In genomic region chr16:32099638-32100150, GRCm38 (mm10) we compare ENCODE assay signal across 8 mouse cellular contexts. TPM values are rescaled to one million over a fixed set of nuclear protein-coding genes. Genes with fewer than 3 reads are reported as not detected.
DNase-seq lines count a peak whose midpoint lies in the region; ATAC-seq lines count a peak whose summit lies in the region.

Pigx (minus strand) TSS chr16:32099740.
Cep19 (plus strand) TSS chr16:32099800.

- DNase-seq in CD4-positive helper T cell, adult 2 months (ENCODE audit: low read depth, low spot score): peak; percentile 89
- DNase-seq in brain, embryonic 18.5 days (ENCODE audit: low read depth, low spot score): peak; percentile 74
- DNase-seq in kidney, postnatal 14 days: peak; percentile 96
- DNase-seq in liver, embryonic 13.5 days: peak; percentile 87
- DNase-seq in neural tube, embryonic 10.5 days (ENCODE audit: extremely low spot score, low spot score): peak; percentile 96

- no peaks in the 10 kb centered on the region for H3K27me3 ChIP-seq in heart, embryonic 14.5 days (ENCODE audit: control insufficient read depth, insufficient read depth, low read length)
- no peaks in the 10 kb centered on the region for H3K27me3 ChIP-seq in liver, embryonic 13.5 days
- no peaks in the 10 kb centered on the region for H3K27me3 ChIP-seq in stomach, embryonic 16.5 days (ENCODE audit: control insufficient read depth, insufficient read depth, low read length)

- under 1% methylated on average over 34 of the region's 34 CpGs for WGBS in heart, embryonic 14.5 days
- WGBS in liver, embryonic 13.5 days (ENCODE audit: insufficient replicate concordance): under 1% methylated on average over 34 of the region's 34 CpGs
- WGBS in stomach, embryonic 16.5 days: under 1% methylated on average over 34 of the region's 34 CpGs

- H3K4me2 ChIP-seq in heart, embryonic 14.5 days (ENCODE audit: low read length): peak within 1 kb of the TSS; percentile 70
- peak within 1 kb of the TSS; percentile 98 for H3K4me2 ChIP-seq in liver, embryonic 13.5 days
- H3K4me2 ChIP-seq in stomach, embryonic 16.5 days (ENCODE audit: low read depth, low read length): peak within 1 kb of the TSS; percentile 88

- peak within 1 kb of the TSS; percentile 78 to 86 for H3K4me3 ChIP-seq in heart, embryonic 14.5 days (ENCODE audit: control insufficient read depth in 1 of 2, insufficient read depth in 1 of 2, low read depth in 1 of 2, low read length in 2 of 2)
- H3K4me3 ChIP-seq in liver, embryonic 13.5 days (replicated peaks): peak within 1 kb of the TSS; percentile 93
- H3K4me3 ChIP-seq in stomach, embryonic 16.5 days (replicated peaks; ENCODE audit: low read length): peak within 1 kb of the TSS; percentile 74

- H3K4me1 ChIP-seq in heart, embryonic 14.5 days (ENCODE audit: control insufficient read depth in 2 of 2, insufficient read depth in 2 of 2, low read length in 2 of 2): peaks cover 0 to 12% of the 10 kb centered on the region in 2 experiments; a peak in 2 of 4 replicates
- H3K4me1 ChIP-seq in liver, embryonic 13.5 days (replicated peaks): peaks cover 18% of the 10 kb centered on the region
- peaks cover 11% of the 10 kb centered on the region; the same call in 1 of the 2 replicates for H3K4me1 ChIP-seq in stomach, embryonic 16.5 days (ENCODE audit: control insufficient read depth, insufficient read depth, low read length)

- peaks cover 17% of the 10 kb centered on the region for H3K36me3 ChIP-seq in heart, embryonic 14.5 days (ENCODE audit: control insufficient read depth, insufficient read depth, low read length)
- H3K36me3 ChIP-seq in liver, embryonic 13.5 days: 0 out of 2 replicates have a peak, but pooled peaks cover 4% of the 10 kb centered on the region
- H3K36me3 ChIP-seq in stomach, embryonic 16.5 days (ENCODE audit: control insufficient read depth, insufficient read depth, low read length): peaks cover 6% of the 10 kb centered on the region; the same call in 1 of the 2 replicates

- peak within 1 kb of the TSS; percentile 86 for H3K9ac ChIP-seq in heart, embryonic 14.5 days (ENCODE audit: low read length)
- H3K9ac ChIP-seq in liver, embryonic 13.5 days: peak within 1 kb of the TSS; percentile 91
- peak within 1 kb of the TSS; percentile 87 for H3K9ac ChIP-seq in stomach, embryonic 16.5 days (ENCODE audit: low read length)

- H3K27ac ChIP-seq in heart, embryonic 14.5 days (replicated peaks in 1 of 2; ENCODE audit: control insufficient read depth in 1 of 2, insufficient read depth in 1 of 2, low read depth in 2 of 2, low read length in 2 of 2): peak within 1 kb of the TSS; percentile 79 to 83
- peak within 1 kb of the TSS; percentile 80 for H3K27ac ChIP-seq in liver, embryonic 13.5 days
- peak within 1 kb of the TSS; percentile 78 for H3K27ac ChIP-seq in stomach, embryonic 16.5 days (ENCODE audit: low read length)

- ATAC-seq in erythroid progenitor cell, adult 5-6 weeks (replicated peaks; ENCODE audit: low FRiP score, poor library complexity, severe bottlenecking): peak; percentile 99
- ATAC-seq in heart, embryonic 14.5 days (ENCODE audit: insufficient number of reproducible peaks, insufficient read depth, low FRiP score, low read depth): peak; percentile 95
- ATAC-seq in liver, embryonic 13.5 days (ENCODE audit: low read depth): peak; percentile 95
- peak; percentile 96 for ATAC-seq in stomach, embryonic 16.5 days (ENCODE audit: insufficient read depth, low FRiP score)

- H3K9me3 ChIP-seq in heart, embryonic 14.5 days (ENCODE audit: control insufficient read depth, low read length): no peaks in the 10 kb centered on the region
- H3K9me3 ChIP-seq in liver, embryonic 13.5 days (replicated peaks): no peaks in the 10 kb centered on the region
- no peaks in the 10 kb centered on the region for H3K9me3 ChIP-seq in stomach, embryonic 16.5 days (replicated peaks; ENCODE audit: control insufficient read depth, low read length)

RNA-seq across cellular contexts. Expression of gene Pigx, which starts in this region (rescaled TPM):
- total RNA-seq in erythroid progenitor cell, adult 5-6 weeks (2015; ENCODE audit: low replicate concordance): 24.7 and 29.2 TPM in 2 replicates
- 4.7 and 6.2 TPM in 2 replicates for total RNA-seq in erythroid progenitor cell, adult 5-6 weeks (2017; ENCODE audit: low replicate concordance)
- polyA plus RNA-seq in heart, embryonic 14.5 days (2014; fragmentation: Nextera tagmentation; extraction: Ambion mirVana): 74.4 and 91.6 TPM in 2 replicates
- 29.2 and 29.5 TPM in 2 replicates for polyA plus RNA-seq in liver, embryonic 13.5 days (2015; fragmentation: Nextera tagmentation; extraction: Ambion mirVana)
- polyA plus RNA-seq in stomach, embryonic 16.5 days (2015; fragmentation: Nextera tagmentation; extraction: Ambion mirVana): 74.6 and 80.1 TPM in 2 replicates

RNA-seq across cellular contexts. Expression of gene Cep19, which starts in this region (rescaled TPM):
- total RNA-seq in erythroid progenitor cell, adult 5-6 weeks (2015; ENCODE audit: low replicate concordance): 8.8 and 10.5 TPM in 2 replicates
- total RNA-seq in erythroid progenitor cell, adult 5-6 weeks (2017; ENCODE audit: low replicate concordance): 2.8 and 7.4 TPM in 2 replicates
- 18.5 and 25.0 TPM in 2 replicates for polyA plus RNA-seq in heart, embryonic 14.5 days (2014; fragmentation: Nextera tagmentation; extraction: Ambion mirVana)
- polyA plus RNA-seq in liver, embryonic 13.5 days (2015; fragmentation: Nextera tagmentation; extraction: Ambion mirVana): 6.2 and 8.0 TPM in 2 replicates
- polyA plus RNA-seq in stomach, embryonic 16.5 days (2015; fragmentation: Nextera tagmentation; extraction: Ambion mirVana): 27.0 and 28.7 TPM in 2 replicates

Comparison
In these comparisons a context has a peak if more than half of its experiments do, and no peak if none do; other contexts are left out.
1. Peak in every context shown above with its lines: DNase-seq, ATAC-seq, H3K4me3 ChIP-seq and H3K27ac ChIP-seq.